Mouse (Mus musculus) C2C12 (cell line): ENCODE results near the gene Nsmce3.

ENCODE experiments used
- CEBPB ChIP-seq: IDR thresholded peaks from one replicate; pipeline ENCODE4 v1.6.1; 2011; ENCODE audit warnings: low read depth, mild to moderate bottlenecking, control low read depth, moderate library complexity
- CTCF ChIP-seq: IDR thresholded peaks from one replicate; pipeline ENCODE4 v1.5.1; 2011; ENCODE audit not compliant: control insufficient read depth, insufficient read depth, insufficient read length
- FOSL1 ChIP-seq: IDR thresholded peaks from one replicate; pipeline ENCODE4 v1.8.0; 2011; ENCODE audit warnings: mild to moderate bottlenecking, low read length; ENCODE audit not compliant: poor library complexity, insufficient read depth, severe bottlenecking
- MAX ChIP-seq: IDR thresholded peaks from one replicate; pipeline ENCODE4 v1.6.1; 2011; ENCODE audit warnings: mild to moderate bottlenecking, control low read depth
- MYOG ChIP-seq: IDR thresholded peaks from one replicate; pipeline ENCODE4 v1.6.1; 2011; ENCODE audit not compliant: control insufficient read depth, insufficient read length; ENCODE audit errors: extremely low read depth
- USF1 ChIP-seq: IDR thresholded peaks from one replicate; pipeline ENCODE4 v1.6.1; 2011; ENCODE audit warnings: low read depth, mild to moderate bottlenecking, control low read depth, moderate library complexity

DNA sequence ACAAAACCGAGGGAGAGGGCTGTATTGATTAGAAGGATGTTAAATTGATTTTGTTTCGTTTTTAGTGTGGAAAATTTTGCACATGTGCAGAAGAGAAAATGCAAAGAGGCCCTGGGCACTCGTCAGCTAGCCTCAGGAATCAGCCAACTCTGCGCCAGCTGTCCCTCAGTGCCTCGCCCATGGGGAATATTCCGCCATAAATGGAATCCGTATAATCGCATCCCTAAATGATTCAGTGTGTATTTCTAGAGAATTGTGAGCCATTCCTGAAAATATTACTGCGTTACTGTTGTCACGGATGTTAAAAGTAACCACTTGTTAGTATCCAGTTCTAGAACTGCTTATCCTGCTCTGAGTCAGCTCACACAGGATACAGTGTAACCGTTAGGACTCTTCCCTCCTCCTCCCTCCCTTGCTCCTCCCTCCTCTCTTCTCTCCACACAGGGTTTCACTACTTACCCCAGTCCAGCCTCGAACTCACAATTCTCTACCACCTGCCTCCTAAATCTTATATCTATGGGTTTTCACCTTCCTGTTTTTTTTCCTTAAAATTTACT is 16.2 kb downstream of the Nsmce3 start:
- TF ChIP-seq CTCF, result no peak
- no peak for TF ChIP-seq FOSL1
- TF ChIP-seq CEBPB, result no peak
- no peak for TF ChIP-seq USF1
- no peak for TF ChIP-seq MAX
- TF ChIP-seq MYOG, result no peak
